Comparison of ENCODE assay signal across 9 mouse cellular contexts in the genomic region with DNA sequence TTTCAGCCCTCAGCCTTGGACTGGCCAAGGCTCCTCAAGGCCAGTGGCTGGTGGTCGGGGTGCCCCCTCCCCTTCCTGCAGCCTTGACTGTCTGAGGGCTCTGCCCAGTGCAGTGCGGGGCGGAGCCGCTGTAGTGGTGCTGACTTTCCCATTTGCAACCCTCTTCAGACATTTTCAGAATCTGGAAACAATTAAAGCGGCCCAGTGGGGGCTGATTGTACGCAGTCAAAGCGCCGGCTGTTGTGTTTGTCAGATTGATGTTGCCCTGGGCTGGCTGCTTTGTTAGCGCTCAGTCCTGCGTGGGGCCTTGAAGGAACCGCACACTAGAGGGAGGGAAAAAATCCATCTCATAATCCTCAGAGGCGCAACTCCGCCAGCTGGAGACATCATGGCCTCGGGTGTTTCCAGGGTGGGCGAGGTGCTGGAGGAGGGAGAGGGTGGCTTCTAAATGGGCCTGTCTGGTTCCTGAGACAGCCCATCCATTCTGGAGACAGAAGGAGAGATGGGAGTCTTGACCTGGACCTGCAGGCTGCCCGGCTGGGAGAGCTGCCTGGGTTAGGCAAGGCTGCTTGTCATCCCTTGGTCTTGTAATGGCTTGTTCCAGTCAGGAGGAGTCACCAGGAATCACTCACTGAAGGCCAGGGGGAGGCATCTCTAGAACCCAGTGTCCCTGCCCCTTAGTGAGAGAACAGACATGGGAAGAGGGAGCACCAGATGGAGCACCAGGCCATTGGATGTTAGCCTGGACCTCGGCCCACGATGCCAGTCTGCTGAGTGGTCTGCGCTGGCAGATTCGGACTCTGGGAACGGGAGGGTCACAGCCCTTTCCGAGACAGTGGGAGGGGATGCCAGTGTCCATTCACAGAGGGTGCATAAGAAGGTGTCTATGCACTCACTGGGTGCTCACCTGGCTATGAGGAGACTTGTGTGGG.
DNase-seq lines count a peak whose midpoint lies in the region; ATAC-seq lines count a peak whose summit lies in the region.
"Had no signal": no experiment of that assay in that cellular context is flagged by ENCODE, and none has a peak within 500 bp of the region (broad histone marks: within the 10 kb centered on the region; RNA-seq: fewer than 3 reads in every experiment).

No protein-coding gene starts in this region.

- H3K9ac ChIP-seq in hindbrain, embryonic 11.5 days (ENCODE audit: low read depth, low read length), result 0 out of 2 replicates have a peak overlapping the region, but pooled peaks have one; percentile 0
- H3K9ac ChIP-seq in midbrain, embryonic 14.5 days (replicated peaks; ENCODE audit: low read length), result peak overlapping the region; percentile 29; the same call in 1 of the 2 replicates
- H3K9ac ChIP-seq: heart, embryonic 15.5 days had no signal

- WGBS in hindbrain, embryonic 11.5 days, result 26% methylated on average over 22 of the region's 22 CpGs
- 28% methylated on average over 22 of the region's 22 CpGs for WGBS in midbrain, embryonic 14.5 days

- H3K36me3 ChIP-seq in hindbrain, embryonic 11.5 days (ENCODE audit: control insufficient read depth, insufficient read depth, low read length), result no peaks in the 10 kb centered on the region
- no peaks in the 10 kb centered on the region for H3K36me3 ChIP-seq in midbrain, embryonic 14.5 days (ENCODE audit: control insufficient read depth, insufficient read depth, low read length)
- H3K36me3 ChIP-seq: heart, embryonic 15.5 days had no signal

- H3K4me1 ChIP-seq in hindbrain, embryonic 11.5 days (replicated peaks; ENCODE audit: control insufficient read depth, insufficient read depth, low read length), result peaks cover 53% of the 10 kb centered on the region
- peaks cover 70% of the 10 kb centered on the region for H3K4me1 ChIP-seq in midbrain, embryonic 14.5 days (ENCODE audit: control insufficient read depth, insufficient read depth, low read length)

- ATAC-seq in hindbrain, embryonic 11.5 days (ENCODE audit: low FRiP score), result peak; percentile 55
- ATAC-seq in midbrain, embryonic 14.5 days (ENCODE audit: low FRiP score, low TSS enrichment), result peak; percentile 44; the same call in 1 of the 2 replicates
- ATAC-seq in inflammation-experienced regulatory T-cells, adult 6 months, result no peak
- no peak for ATAC-seq in monocyte, adult 5-6 weeks (replicated peaks; ENCODE audit: insufficient number of reproducible peaks, low FRiP score, low TSS enrichment, poor library complexity, severe bottlenecking)

- H3K27ac ChIP-seq in hindbrain, embryonic 11.5 days (ENCODE audit: low read depth, low read length), result peak overlapping the region; percentile 95
- H3K27ac ChIP-seq in midbrain, embryonic 14.5 days (replicated peaks; ENCODE audit: low read depth, low read length), result peak overlapping the region; percentile 83
- H3K27ac ChIP-seq: heart, embryonic 15.5 days had no signal

- H3K4me2 ChIP-seq in hindbrain, embryonic 11.5 days (replicated peaks; ENCODE audit: low read depth, low read length), result no peak overlapping the region; the same call in 1 of the 2 replicates
- no peak overlapping the region for H3K4me2 ChIP-seq in midbrain, embryonic 14.5 days (ENCODE audit: low read length)
- H3K4me2 ChIP-seq: heart, embryonic 15.5 days had no signal

- 0 out of 2 replicates have a peak, but pooled peaks cover under 1% of the 10 kb centered on the region for H3K27me3 ChIP-seq in hindbrain, embryonic 11.5 days (ENCODE audit: control insufficient read depth, insufficient read depth, low read length)
- no peaks in the 10 kb centered on the region for H3K27me3 ChIP-seq in midbrain, embryonic 14.5 days (ENCODE audit: control insufficient read depth, insufficient read depth, low read length)
- H3K27me3 ChIP-seq: heart, embryonic 15.5 days had no signal

- H3K9me3 ChIP-seq in hindbrain, embryonic 11.5 days (ENCODE audit: control insufficient read depth, low read length), result no peaks in the 10 kb centered on the region
- no peaks in the 10 kb centered on the region for H3K9me3 ChIP-seq in midbrain, embryonic 14.5 days (ENCODE audit: control insufficient read depth, low read length)
- H3K9me3 ChIP-seq: heart, embryonic 15.5 days had no signal

- peak; percentile 36 for DNase-seq in gastrocnemius, postnatal 25 days
- no peak for DNase-seq in gastrocnemius, adult 18-20 months (ENCODE audit: low spot score)
- peak; percentile 57 for DNase-seq in ZHBTc4 (ENCODE audit: low read depth, low spot score)
- peak; percentile 76 for DNase-seq in hindbrain, embryonic 11.5 days (ENCODE audit: low spot score)
- peak; percentile 80 for DNase-seq in midbrain, embryonic 14.5 days
- no peak for DNase-seq in spleen, postnatal 36 days (ENCODE audit: low spot score in 2 of 2)

- no peak overlapping the region for H3K4me3 ChIP-seq in hindbrain, embryonic 11.5 days (ENCODE audit: low read depth, low read length)
- no peak overlapping the region for H3K4me3 ChIP-seq in midbrain, embryonic 14.5 days (replicated peaks; ENCODE audit: low read depth, low read length)
- H3K4me3 ChIP-seq: heart, embryonic 15.5 days had no signal

Comparison
In these comparisons a context has a peak if more than half of its experiments do, and no peak if none do; other contexts are left out.
1. DNase-seq: peak in gastrocnemius, postnatal 25 days (single experiment), ZHBTc4 (single experiment), hindbrain, embryonic 11.5 days (single experiment) and midbrain, embryonic 14.5 days (single experiment); none in gastrocnemius, adult 18-20 months (single experiment) and spleen, postnatal 36 days (0 of 2).
2. ATAC-seq: peak in hindbrain, embryonic 11.5 days (single experiment) and midbrain, embryonic 14.5 days (single experiment); none in inflammation-experienced regulatory T-cells, adult 6 months (single experiment) and monocyte, adult 5-6 weeks (single experiment).